Mouse (Mus musculus) midbrain, embryonic 13.5 days (tissue): Measurements from ENCODE around the gene Aldh1a3. TPM values are rescaled to one million over a fixed set of nuclear protein-coding genes. Genes with fewer than 3 reads are reported as not detected.

Experiments
- ATAC-seq: fragments of 200-750 bp; cut with Nextera tagmentation; 2 replicates; pipeline ENCODE4 v1.8.0; 2017; ENCODE audit warnings: mild to moderate bottlenecking, moderate TSS enrichment, moderate library complexity
- H3K27ac ChIP-seq: fragments of 300-500 bp; sonication (generic); 2 replicates; pipeline ENCODE4 v1.5.1; 2015; ENCODE audit warnings: inconsistent platforms, mild to moderate bottlenecking, moderate library complexity
- H3K27me3 ChIP-seq: fragments of 300-500 bp; sonication (generic); 2 replicates; pipeline ENCODE4 v1.6.1; 2015; ENCODE audit warnings: mild to moderate bottlenecking, inconsistent platforms
- H3K36me3 ChIP-seq: fragments of 300-500 bp; sonication (generic); 2 replicates; pipeline ENCODE4 v1.6.1; 2015; ENCODE audit warnings: mild to moderate bottlenecking, inconsistent platforms
- H3K4me1 ChIP-seq: fragments of 300-500 bp; sonication (generic); replicated peaks from 2 replicates; pipeline ENCODE4 v1.6.1; 2015; ENCODE audit warnings: inconsistent platforms
- H3K4me2 ChIP-seq: fragments of 300-500 bp; sonication (generic); replicated peaks from 2 replicates; pipeline ENCODE4 v1.6.1; 2015; ENCODE audit warnings: moderate library complexity, mild to moderate bottlenecking, inconsistent platforms
- H3K4me3 ChIP-seq: fragments of 300-500 bp; sonication (generic); replicated peaks from 2 replicates; pipeline ENCODE4 v1.5.1; 2015; ENCODE audit warnings: mild to moderate bottlenecking, inconsistent platforms
- H3K9ac ChIP-seq: fragments of 300-500 bp; sonication (generic); replicated peaks from 2 replicates; pipeline ENCODE4 v1.6.1; 2015; ENCODE audit warnings: mild to moderate bottlenecking, inconsistent platforms
- H3K9me3 ChIP-seq: fragments of 300-500 bp; sonication (generic); 2 replicates; pipeline ENCODE4 v1.6.1; 2016; ENCODE audit warnings: mild to moderate bottlenecking, inconsistent platforms
- WGBS: fragments of 180-500 bp; shearing (Covaris S2); methylation state at CpG from one replicate; pipeline ENCODE4 v1.1.7; 2015; 5-methylcytosine and 5-hydroxymethylcytosine counted together
- polyA plus RNA-seq: library from polyadenylated mRNA; unstranded; fragments of >200 nt; fragmentation: Nextera tagmentation; extraction: Ambion mirVana; gene quantifications from 2 replicates; pipeline ENCODE4 v1.2.1, GENCODE M21; 2015

Aldh1a3 gene
- polyA plus RNA-seq, 1 experiment from 2014 or later = 0.71 TPM

GRCm38 (mm10) chr7:66364491-66364890 is 62.8 kb downstream of the Aldh1a3 start:
- no peak for ATAC-seq
- Histone ChIP-seq H3K36me3 (no peaks in the 10 kb centered on the region), H3K4me3 (no peak overlapping the region)

GRCm38 (mm10) chr7:66359044-66359443 is 68.3 kb downstream of the Aldh1a3 start:
- no peaks in the 10 kb centered on the region for H3K27me3 ChIP-seq
- 87% methylated on average over 4 of the region's 4 CpGs for WGBS
- H3K4me2 ChIP-seq = no peak overlapping the region

More at GRCm38 (mm10) chr7:66364491-66364890, 62.8 kb downstream of the Aldh1a3 start:
- Histone ChIP-seq H3K27ac (no peak overlapping the region), H3K9me3 (0 out of 2 replicates have a peak, but pooled peaks cover 8% of the 10 kb centered on the region), H3K27me3 (no peaks in the 10 kb centered on the region), H3K9ac (no peak overlapping the region), H3K4me1 (no peaks in the 10 kb centered on the region), H3K4me2 (no peak overlapping the region)
- 97% methylated on average over 11 of the region's 11 CpGs for WGBS

GRCm38 (mm10) chr7:66358461-66358860 is 68.9 kb downstream of the Aldh1a3 start:
- H3K9ac ChIP-seq = no peak overlapping the region
- no peaks in the 10 kb centered on the region for H3K36me3 ChIP-seq
- H3K4me2 ChIP-seq = no peak overlapping the region
- WGBS = 94% methylated on average over 3 of the region's 3 CpGs
- ATAC-seq = no peak
- 0 out of 2 replicates have a peak, but pooled peaks cover 8% of the 10 kb centered on the region for H3K9me3 ChIP-seq
- no peak overlapping the region for H3K4me3 ChIP-seq
- no peaks in the 10 kb centered on the region for H3K27me3 ChIP-seq
- no peaks in the 10 kb centered on the region for H3K4me1 ChIP-seq
- H3K27ac ChIP-seq = no peak overlapping the region

More at GRCm38 (mm10) chr7:66359044-66359443, 68.3 kb downstream of the Aldh1a3 start:
- Histone ChIP-seq H3K4me3 (no peak overlapping the region), H3K9me3 (0 out of 2 replicates have a peak, but pooled peaks cover 8% of the 10 kb centered on the region), H3K4me1 (no peaks in the 10 kb centered on the region), H3K36me3 (no peaks in the 10 kb centered on the region), H3K9ac (no peak overlapping the region), H3K27ac (no peak overlapping the region)
- no peak for ATAC-seq

GRCm38 (mm10) chr7:66355791-66356522 is 71.4 kb downstream of the Aldh1a3 start:
- H3K4me3 ChIP-seq = no peak overlapping the region
- ATAC-seq = no peak
- H3K4me1 ChIP-seq = no peaks in the 10 kb centered on the region
- no peaks in the 10 kb centered on the region for H3K9me3 ChIP-seq
- H3K36me3 ChIP-seq = no peaks in the 10 kb centered on the region
- H3K4me2 ChIP-seq = no peak overlapping the region
- H3K9ac ChIP-seq = no peak overlapping the region
- H3K27me3 ChIP-seq = no peaks in the 10 kb centered on the region
- WGBS = 92% methylated on average over 8 of the region's 8 CpGs
- H3K27ac ChIP-seq = no peak overlapping the region

GRCm38 (mm10) chr7:66354911-66355310 is 72.4 kb downstream of the Aldh1a3 start:
- H3K27me3 ChIP-seq = no peaks in the 10 kb centered on the region
- WGBS = 69% methylated on average over 3 of the region's 3 CpGs
- H3K27ac ChIP-seq = no peak overlapping the region
- no peak overlapping the region for H3K4me3 ChIP-seq
- H3K4me2 ChIP-seq = no peak overlapping the region
- H3K4me1 ChIP-seq = no peaks in the 10 kb centered on the region
- no peak overlapping the region for H3K9ac ChIP-seq
- no peaks in the 10 kb centered on the region for H3K36me3 ChIP-seq
- no peak for ATAC-seq
- H3K9me3 ChIP-seq = no peaks in the 10 kb centered on the region

- Histone ChIP-seq H3K27ac (no peak overlapping the region), H3K27me3 (no peaks in the 10 kb centered on the region), H3K4me2 (no peak overlapping the region), H3K9me3 (no peaks in the 10 kb centered on the region), H3K36me3 (no peaks in the 10 kb centered on the region), H3K4me3 (no peak overlapping the region), H3K9ac (no peak overlapping the region), H3K4me1 (peaks cover 11% of the 10 kb centered on the region; the same call in 1 of the 2 replicates)
- ATAC-seq = no peak
- WGBS = 85% methylated on average over 4 of the region's 4 CpGs
Observed at GRCm38 (mm10) chr7:66351074-66351473, 76.2 kb downstream of the Aldh1a3 start.

GRCm38 (mm10) chr7:66349670-66350069 is 77.6 kb downstream of the Aldh1a3 start:
- 80% methylated on average over 11 of the region's 11 CpGs for WGBS
- Histone ChIP-seq H3K4me2 (no peak overlapping the region), H3K9ac (no peak overlapping the region), H3K27ac (no peak overlapping the region), H3K9me3 (no peaks in the 10 kb centered on the region), H3K36me3 (no peaks in the 10 kb centered on the region), H3K27me3 (no peaks in the 10 kb centered on the region), H3K4me3 (no peak overlapping the region), H3K4me1 (peaks cover 11% of the 10 kb centered on the region; the same call in 1 of the 2 replicates)
- no peak for ATAC-seq

GRCm38 (mm10) chr7:66348588-66348987 is 78.7 kb downstream of the Aldh1a3 start:
- WGBS = 86% methylated on average over 10 of the region's 10 CpGs
- no peak overlapping the region for H3K4me3 ChIP-seq

GRCm38 (mm10) chr7:66346959-66347663 is 80.2 kb downstream of the Aldh1a3 start:
- H3K9me3 ChIP-seq = no peaks in the 10 kb centered on the region
- peak; percentile 89 for ATAC-seq
- peak overlapping the region; percentile 57 for H3K27ac ChIP-seq
- H3K27me3 ChIP-seq = no peaks in the 10 kb centered on the region
- no peaks in the 10 kb centered on the region for H3K36me3 ChIP-seq
- no peak overlapping the region for H3K4me3 ChIP-seq
- H3K4me2 ChIP-seq = no peak overlapping the region
- 47% methylated on average over 9 of the region's 9 CpGs for WGBS
- H3K4me1 ChIP-seq = peaks cover 11% of the 10 kb centered on the region; the same call in 1 of the 2 replicates
- no peak overlapping the region for H3K9ac ChIP-seq

More at GRCm38 (mm10) chr7:66348588-66348987, 78.7 kb downstream of the Aldh1a3 start:
- H3K4me1 ChIP-seq = peaks cover 11% of the 10 kb centered on the region; the same call in 1 of the 2 replicates
- H3K9ac ChIP-seq = no peak overlapping the region
- H3K4me2 ChIP-seq = no peak overlapping the region
- ATAC-seq = no peak
- no peak overlapping the region for H3K27ac ChIP-seq
- no peaks in the 10 kb centered on the region for H3K36me3 ChIP-seq
- H3K27me3 ChIP-seq = no peaks in the 10 kb centered on the region
- H3K9me3 ChIP-seq = no peaks in the 10 kb centered on the region

- no peak for ATAC-seq
- H3K27ac ChIP-seq = no peak overlapping the region
- H3K27me3 ChIP-seq = no peaks in the 10 kb centered on the region
- H3K36me3 ChIP-seq = no peaks in the 10 kb centered on the region
- WGBS = 93% methylated on average over 5 of the region's 5 CpGs
- no peaks in the 10 kb centered on the region for H3K9me3 ChIP-seq
- H3K4me3 ChIP-seq = no peak overlapping the region
- peaks cover 11% of the 10 kb centered on the region; the same call in 1 of the 2 replicates for H3K4me1 ChIP-seq
- H3K9ac ChIP-seq = no peak overlapping the region
- H3K4me2 ChIP-seq = no peak overlapping the region
Observed at GRCm38 (mm10) chr7:66343307-66343706, 84.0 kb downstream of the Aldh1a3 start.

- Histone ChIP-seq H3K9me3 (no peaks in the 10 kb centered on the region), H3K9ac (no peak overlapping the region), H3K4me2 (no peak overlapping the region), H3K27ac (no peak overlapping the region), H3K4me1 (peaks cover 11% of the 10 kb centered on the region; the same call in 1 of the 2 replicates), H3K27me3 (no peaks in the 10 kb centered on the region), H3K36me3 (no peaks in the 10 kb centered on the region), H3K4me3 (no peak overlapping the region)
- 78% methylated on average over 6 of the region's 6 CpGs for WGBS
- ATAC-seq = no peak
Observed at GRCm38 (mm10) chr7:66342831-66343230, 84.5 kb downstream of the Aldh1a3 start.

GRCm38 (mm10) chr7:66342323-66342722 is 85.0 kb downstream of the Aldh1a3 start:
- no peak overlapping the region for H3K4me2 ChIP-seq
- H3K4me3 ChIP-seq = no peak overlapping the region
- H3K36me3 ChIP-seq = no peaks in the 10 kb centered on the region
- no peak overlapping the region for H3K27ac ChIP-seq
- ATAC-seq = no peak
- 37% methylated on average over 4 of the region's 4 CpGs for WGBS
- H3K27me3 ChIP-seq = no peaks in the 10 kb centered on the region
- H3K9ac ChIP-seq = no peak overlapping the region
- peaks cover 6% of the 10 kb centered on the region; the same call in 1 of the 2 replicates for H3K4me1 ChIP-seq
- H3K9me3 ChIP-seq = no peaks in the 10 kb centered on the region
